Comparison of ENCODE assay signal across 12 mouse cellular contexts in the genomic region with DNA sequence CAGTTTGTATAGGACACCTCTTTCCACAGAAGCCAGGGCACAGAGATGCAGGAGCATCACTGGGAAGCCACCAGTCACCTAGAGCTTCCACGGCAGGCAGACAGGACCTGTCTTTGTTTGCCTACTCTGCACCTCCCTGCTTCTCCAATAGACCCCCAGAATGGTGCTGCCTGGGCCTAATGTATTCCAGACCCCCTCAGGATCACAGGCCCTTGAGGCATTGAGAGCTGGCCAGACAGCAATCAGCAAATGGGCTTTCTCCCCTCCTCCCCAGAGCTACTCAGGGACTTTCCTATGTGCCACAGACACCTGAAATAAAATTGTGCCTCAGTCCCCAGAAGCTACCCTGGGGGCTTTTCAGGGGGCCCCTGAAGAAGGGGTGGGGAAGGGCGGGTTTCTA. TPM values are rescaled to one million over a fixed set of nuclear protein-coding genes. Genes with fewer than 3 reads are reported as not detected.
A peak's percentile ranks its signal among the peaks of the same experiment; 100 is the strongest.
DNase-seq lines count a peak whose midpoint lies in the region; ATAC-seq and TF ChIP-seq lines count a peak whose summit lies in the region.
"Had no signal": no experiment of that assay in that cellular context is flagged by ENCODE, and none has a peak within 500 bp of the region (broad histone marks: within the 10 kb centered on the region; RNA-seq: fewer than 3 reads in every experiment).

No protein-coding gene starts in this region.

- DNase-seq in forebrain, embryonic 14.5 days (ENCODE audit: low spot score): peak; percentile 47
- DNase-seq in limb, embryonic 11.5 days (ENCODE audit: low spot score): no peak
- DNase-seq in urinary bladder, adult 18-20 months (ENCODE audit: low spot score in 2 of 2): no peak
- no peak for DNase-seq in left cerebral cortex, postnatal 36 days (ENCODE audit: low spot score in 2 of 2)
- no peak for DNase-seq in left cerebral cortex, adult 2 months (ENCODE audit: extremely low spot score in 1 of 2, low spot score in 2 of 2)
- DNase-seq: cerebellum, adult 18-20 months had no signal

- no peak for TF ChIP-seq CTCF in left cerebral cortex, adult 2 months (IDR thresholded peaks at IDR 0.05)

- H3K4me2 ChIP-seq in intestine, embryonic 15.5 days (replicated peaks): 0 out of 2 replicates have a peak overlapping the region, but pooled peaks have one; percentile 91
- H3K4me2 ChIP-seq in intestine, embryonic 16.5 days (ENCODE audit: low read depth, low read length): no peak overlapping the region
- H3K4me2 ChIP-seq in forebrain, embryonic 14.5 days (ENCODE audit: low read length): peak overlapping the region; percentile 74
- H3K4me2 ChIP-seq in limb, embryonic 11.5 days (ENCODE audit: low read depth, severe bottlenecking): peak overlapping the region; percentile 85
- peak overlapping the region; percentile 73 for H3K4me2 ChIP-seq in neural tube, embryonic 13.5 days
- H3K4me2 ChIP-seq: liver, embryonic 11.5 days had no signal

- H3K27me3 ChIP-seq in intestine, embryonic 15.5 days (replicated peaks): no peaks in the 10 kb centered on the region
- H3K27me3 ChIP-seq in intestine, embryonic 16.5 days (replicated peaks; ENCODE audit: control insufficient read depth, insufficient read depth, low read length): no peaks in the 10 kb centered on the region
- H3K27me3 ChIP-seq in forebrain, embryonic 14.5 days (replicated peaks; ENCODE audit: control insufficient read depth, insufficient read depth, low read length): no peaks in the 10 kb centered on the region
- H3K27me3 ChIP-seq in limb, embryonic 11.5 days (ENCODE audit: control insufficient read depth, insufficient read depth, low read length): no peaks in the 10 kb centered on the region
- no peaks in the 10 kb centered on the region for H3K27me3 ChIP-seq in neural tube, embryonic 13.5 days

- peaks cover 20% of the 10 kb centered on the region; the same call in 1 of the 2 replicates for H3K36me3 ChIP-seq in intestine, embryonic 15.5 days
- peaks cover 11% of the 10 kb centered on the region; the same call in 1 of the 2 replicates for H3K36me3 ChIP-seq in intestine, embryonic 16.5 days (ENCODE audit: control insufficient read depth, insufficient read depth, low read length)
- peaks cover 37% of the 10 kb centered on the region for H3K36me3 ChIP-seq in forebrain, embryonic 14.5 days (ENCODE audit: control insufficient read depth, insufficient read depth, low read length)
- peaks cover 15% of the 10 kb centered on the region for H3K36me3 ChIP-seq in limb, embryonic 11.5 days (ENCODE audit: control insufficient read depth, insufficient read depth, low read length)
- peaks cover 36% of the 10 kb centered on the region for H3K36me3 ChIP-seq in neural tube, embryonic 13.5 days

- 49% methylated on average over 2 of the region's 2 CpGs for WGBS in intestine, embryonic 15.5 days
- 64% methylated on average over 2 of the region's 2 CpGs for WGBS in intestine, embryonic 16.5 days
- WGBS in forebrain, embryonic 14.5 days: 0% methylated on average over 2 of the region's 2 CpGs
- 8% methylated on average over 2 of the region's 2 CpGs for WGBS in limb, embryonic 11.5 days
- 28% methylated on average over 2 of the region's 2 CpGs for WGBS in neural tube, embryonic 13.5 days

- H3K27ac ChIP-seq in intestine, embryonic 15.5 days: no peak overlapping the region
- no peak overlapping the region for H3K27ac ChIP-seq in intestine, embryonic 16.5 days (ENCODE audit: low read length)
- peak overlapping the region; percentile 60; the same call in 1 of the 2 replicates for H3K27ac ChIP-seq in forebrain, embryonic 14.5 days (ENCODE audit: low read depth, low read length)
- peak overlapping the region; percentile 50; the same call in 1 of the 2 replicates for H3K27ac ChIP-seq in limb, embryonic 11.5 days (replicated peaks; ENCODE audit: low read depth, low read length)
- peak overlapping the region; percentile 100 for H3K27ac ChIP-seq in neural tube, embryonic 13.5 days (replicated peaks)
- H3K27ac ChIP-seq in left cerebral cortex, adult 2 months: no peak overlapping the region
- H3K27ac ChIP-seq: layer of hippocampus, adult 2 months had no signal

- ATAC-seq in intestine, embryonic 15.5 days: no peak
- ATAC-seq in intestine, embryonic 16.5 days: no peak
- ATAC-seq in forebrain, embryonic 14.5 days: no peak
- no peak for ATAC-seq in limb, embryonic 11.5 days (ENCODE audit: insufficient number of reproducible peaks, low FRiP score, low TSS enrichment, low read depth)
- no peak for ATAC-seq in neural tube, embryonic 13.5 days (ENCODE audit: low read depth)

- peaks cover 13% of the 10 kb centered on the region for H3K4me1 ChIP-seq in intestine, embryonic 15.5 days (replicated peaks)
- H3K4me1 ChIP-seq in intestine, embryonic 16.5 days (ENCODE audit: control insufficient read depth, insufficient read depth, low read length): 0 out of 2 replicates have a peak, but pooled peaks cover 5% of the 10 kb centered on the region
- H3K4me1 ChIP-seq in forebrain, embryonic 14.5 days (ENCODE audit: control insufficient read depth, insufficient read depth, low read length): peaks cover 19% of the 10 kb centered on the region
- peaks cover 12% of the 10 kb centered on the region for H3K4me1 ChIP-seq in limb, embryonic 11.5 days (ENCODE audit: control insufficient read depth, insufficient read depth, low read length)
- H3K4me1 ChIP-seq in neural tube, embryonic 13.5 days (replicated peaks): peaks cover 72% of the 10 kb centered on the region

- no peak overlapping the region for H3K9ac ChIP-seq in intestine, embryonic 15.5 days
- H3K9ac ChIP-seq in intestine, embryonic 16.5 days (ENCODE audit: low read depth, low read length): no peak overlapping the region
- H3K9ac ChIP-seq in forebrain, embryonic 14.5 days (ENCODE audit: low read length): peak overlapping the region; percentile 50
- peak overlapping the region; percentile 32; the same call in 1 of the 2 replicates for H3K9ac ChIP-seq in limb, embryonic 11.5 days (ENCODE audit: low read length)
- H3K9ac ChIP-seq in neural tube, embryonic 13.5 days: peak overlapping the region; percentile 97

- no peaks in the 10 kb centered on the region for H3K9me3 ChIP-seq in intestine, embryonic 15.5 days
- no peaks in the 10 kb centered on the region for H3K9me3 ChIP-seq in intestine, embryonic 16.5 days (ENCODE audit: control insufficient read depth, low read length)
- no peaks in the 10 kb centered on the region for H3K9me3 ChIP-seq in forebrain, embryonic 14.5 days (replicated peaks; ENCODE audit: control insufficient read depth, low read length)
- no peaks in the 10 kb centered on the region for H3K9me3 ChIP-seq in limb, embryonic 11.5 days (ENCODE audit: control insufficient read depth, low read length)
- no peaks in the 10 kb centered on the region for H3K9me3 ChIP-seq in neural tube, embryonic 13.5 days

- intact Hi-C loops in left cerebral cortex, postnatal 36 days (cut with DNase I): loop anchor here (5.0 kb wide), 1 partner anchor 154 kb away; no protein-coding TSS in a partner anchor
- intact Hi-C loops in left cerebral cortex, adult 2 months (cut with DNase I): no loop called here

- no peak overlapping the region for H3K4me3 ChIP-seq in intestine, embryonic 15.5 days (replicated peaks)
- H3K4me3 ChIP-seq in intestine, embryonic 16.5 days (ENCODE audit: low read length): no peak overlapping the region
- H3K4me3 ChIP-seq in forebrain, embryonic 14.5 days (ENCODE audit: low read depth, low read length): peak overlapping the region; percentile 86; the same call in 1 of the 2 replicates
- peak overlapping the region; percentile 89 for H3K4me3 ChIP-seq in limb, embryonic 11.5 days (ENCODE audit: low read depth, low read length)
- peak overlapping the region; percentile 86 for H3K4me3 ChIP-seq in neural tube, embryonic 13.5 days
- H3K4me3 ChIP-seq in left cerebral cortex, adult 2 months: no peak overlapping the region
- H3K4me3 ChIP-seq: layer of hippocampus, adult 2 months had no signal

RNA-seq across cellular contexts. Expression of a gene that starts 5.2 kb away (rescaled TPM):
- polyA plus RNA-seq in intestine, embryonic 15.5 days (2015; fragmentation: Nextera tagmentation; extraction: Ambion mirVana): 16.2 and 18.0 TPM in 2 replicates
- polyA plus RNA-seq in intestine, embryonic 16.5 days (2015; fragmentation: Nextera tagmentation; extraction: Ambion mirVana): 13.7 and 14.0 TPM in 2 replicates
- 13.9 and 16.0 TPM in 2 replicates for polyA plus RNA-seq in forebrain, embryonic 14.5 days (2014; fragmentation: Nextera tagmentation; extraction: Ambion mirVana)
- 23.4 and 28.2 TPM in 2 replicates for polyA plus RNA-seq in limb, embryonic 11.5 days (2014; fragmentation: Nextera tagmentation; extraction: Ambion mirVana)
- 38.3 and 39.6 TPM in 2 replicates for polyA plus RNA-seq in neural tube, embryonic 13.5 days (2015; fragmentation: Nextera tagmentation; extraction: Ambion mirVana)
- 10 to 100 TPM; 11.7 to 14.0 TPM for total RNA-seq in left cerebral cortex, postnatal 36 days (2021)
- 10 to 100 TPM; 12.2 to 12.4 TPM for total RNA-seq in left cerebral cortex, adult 2 months (2021)
- total RNA-seq: granulocyte monocyte progenitor cell, adult 5-6 weeks had no signal

Comparison
In these comparisons a context has a peak if more than half of its experiments do, and no peak if none do; other contexts are left out.
1. H3K27ac ChIP-seq: peak in forebrain, embryonic 14.5 days (single experiment), limb, embryonic 11.5 days (single experiment) and neural tube, embryonic 13.5 days (single experiment); none in intestine, embryonic 15.5 days (single experiment), intestine, embryonic 16.5 days (single experiment) and left cerebral cortex, adult 2 months (single experiment).
2. H3K4me3 ChIP-seq: peak in forebrain, embryonic 14.5 days (single experiment), limb, embryonic 11.5 days (single experiment) and neural tube, embryonic 13.5 days (single experiment); none in intestine, embryonic 15.5 days (single experiment), intestine, embryonic 16.5 days (single experiment) and left cerebral cortex, adult 2 months (single experiment).
3. H3K9ac ChIP-seq: peak in forebrain, embryonic 14.5 days (single experiment), limb, embryonic 11.5 days (single experiment) and neural tube, embryonic 13.5 days (single experiment); none in intestine, embryonic 15.5 days (single experiment) and intestine, embryonic 16.5 days (single experiment).